Mouse (Mus musculus): Measurements from ENCODE around the gene Ppfia2. TPM values are rescaled to one million over a fixed set of nuclear protein-coding genes. Genes with fewer than 3 reads are reported as not detected.

Gene Ppfia2
- polyA plus RNA-seq, 1 experiment from 2014 or later = 0.27 TPM

DNA sequence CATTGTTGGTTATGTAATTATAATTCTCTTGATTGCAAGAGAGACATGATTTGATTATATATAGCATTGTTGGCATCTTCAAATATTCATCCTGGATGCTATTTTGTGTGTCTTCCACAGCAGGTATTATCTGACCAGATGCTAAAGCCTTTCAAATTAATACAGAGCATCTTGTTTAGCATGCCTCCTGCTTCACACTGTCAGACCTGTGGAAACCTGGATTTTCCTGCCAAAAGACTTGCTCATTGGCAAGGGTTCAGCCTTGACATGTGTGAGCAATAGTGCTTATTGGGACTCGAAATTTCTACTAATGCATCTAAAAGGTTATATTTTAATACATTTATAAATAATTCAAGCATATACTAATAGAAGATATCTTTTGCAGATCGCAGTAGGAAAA lies 262.1 kb downstream of the Ppfia2 start:
- H3K27ac ChIP-seq (replicated peaks; ENCODE audit: low read depth, low read length) = no peak overlapping the region
- H3K4me1 ChIP-seq (ENCODE audit: control insufficient read depth, insufficient read depth, low read length) = no peaks in the 10 kb centered on the region
- 81% methylated on average over 2 of the region's 2 CpGs for WGBS
- H3K9ac ChIP-seq (ENCODE audit: low read length) = no peak overlapping the region
- H3K4me2 ChIP-seq (ENCODE audit: low read depth, severe bottlenecking) = no peak overlapping the region
- H3K27me3 ChIP-seq (ENCODE audit: control insufficient read depth, insufficient read depth, low read length) = no peaks in the 10 kb centered on the region
- no peak for ATAC-seq (ENCODE audit: insufficient number of reproducible peaks, low FRiP score, low TSS enrichment, low read depth)
- H3K36me3 ChIP-seq (ENCODE audit: control insufficient read depth, insufficient read depth, low read length) = no peaks in the 10 kb centered on the region
- H3K4me3 ChIP-seq (ENCODE audit: low read depth, low read length) = no peak overlapping the region
- H3K9me3 ChIP-seq (ENCODE audit: control insufficient read depth, low read length) = no peaks in the 10 kb centered on the region
- no peak for DNase-seq (ENCODE audit: low spot score)

DNA sequence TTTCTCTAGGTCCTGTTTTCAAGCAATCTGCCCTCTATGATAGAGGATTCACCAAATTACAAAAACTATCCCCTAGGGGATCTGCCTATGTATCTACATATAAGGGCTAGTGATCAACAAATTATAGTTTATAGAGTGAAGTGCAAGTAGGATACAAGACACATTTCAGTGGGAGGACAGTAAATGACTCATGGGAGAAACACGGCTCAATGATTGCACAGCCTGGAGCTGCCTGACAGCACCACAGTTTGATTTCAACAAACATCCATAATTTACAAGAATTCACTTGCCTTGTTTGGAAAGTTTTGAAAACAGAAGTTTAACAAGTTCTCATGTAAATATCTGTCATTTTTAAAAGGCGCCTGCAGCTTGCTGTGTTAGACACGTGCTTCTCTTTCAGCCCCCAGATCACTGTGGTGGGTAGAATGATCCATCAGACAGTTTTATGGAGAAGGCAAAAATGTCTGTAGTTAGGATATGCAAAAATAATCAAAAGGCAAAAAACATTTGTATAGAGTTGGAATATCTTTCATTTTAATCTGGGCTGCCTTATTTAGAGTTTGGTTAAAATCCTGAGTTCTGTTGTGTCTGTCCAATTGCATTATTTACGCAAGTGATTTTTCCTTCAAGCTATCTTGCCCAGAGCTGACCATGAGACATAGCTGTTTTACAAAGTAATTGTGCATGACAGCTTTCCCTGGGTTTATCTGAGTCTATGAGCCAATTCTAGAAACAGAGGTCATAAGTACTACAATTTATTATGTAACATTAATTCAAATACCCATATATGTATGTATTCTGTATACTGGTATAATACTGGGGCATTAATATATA lies 266.3 kb downstream of the Ppfia2 start:
- no peaks in the 10 kb centered on the region for H3K4me1 ChIP-seq (ENCODE audit: control insufficient read depth, insufficient read depth, low read length)
- no peak overlapping the region for H3K9ac ChIP-seq (ENCODE audit: low read length)
- H3K9me3 ChIP-seq (ENCODE audit: control insufficient read depth, low read length) = no peaks in the 10 kb centered on the region
- 89% methylated on average over 4 of the region's 4 CpGs for WGBS
- DNase-seq (ENCODE audit: low spot score) = no peak
- H3K36me3 ChIP-seq (ENCODE audit: control insufficient read depth, insufficient read depth, low read length) = no peaks in the 10 kb centered on the region
- H3K27me3 ChIP-seq (ENCODE audit: control insufficient read depth, insufficient read depth, low read length) = no peaks in the 10 kb centered on the region
- H3K27ac ChIP-seq (replicated peaks; ENCODE audit: low read depth, low read length) = no peak overlapping the region
- no peak overlapping the region for H3K4me2 ChIP-seq (ENCODE audit: low read depth, severe bottlenecking)
- no peak overlapping the region for H3K4me3 ChIP-seq (ENCODE audit: low read depth, low read length)
- no peak for ATAC-seq (ENCODE audit: insufficient number of reproducible peaks, low FRiP score, low TSS enrichment, low read depth)

DNA sequence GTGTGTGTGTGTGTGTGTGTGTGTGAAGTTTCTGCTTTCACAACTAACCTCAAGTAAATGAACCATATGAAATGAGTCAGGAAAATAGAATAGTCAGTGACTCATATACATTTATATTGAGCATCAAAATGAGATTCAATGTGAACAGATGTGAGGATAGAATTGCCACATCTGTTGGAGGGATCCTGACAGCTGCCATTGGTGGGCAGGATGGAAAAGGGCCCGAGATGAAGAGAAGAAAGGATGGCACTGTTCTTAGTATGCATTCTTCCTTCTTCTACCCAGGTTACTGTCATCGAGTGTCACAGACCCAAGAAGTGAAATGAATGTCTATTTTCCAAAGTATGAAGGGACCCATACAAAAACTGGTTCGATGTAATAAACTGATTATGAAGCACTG lies 268.1 kb downstream of the Ppfia2 start:
- 89% methylated on average over 3 of the region's 3 CpGs for WGBS

DNA sequence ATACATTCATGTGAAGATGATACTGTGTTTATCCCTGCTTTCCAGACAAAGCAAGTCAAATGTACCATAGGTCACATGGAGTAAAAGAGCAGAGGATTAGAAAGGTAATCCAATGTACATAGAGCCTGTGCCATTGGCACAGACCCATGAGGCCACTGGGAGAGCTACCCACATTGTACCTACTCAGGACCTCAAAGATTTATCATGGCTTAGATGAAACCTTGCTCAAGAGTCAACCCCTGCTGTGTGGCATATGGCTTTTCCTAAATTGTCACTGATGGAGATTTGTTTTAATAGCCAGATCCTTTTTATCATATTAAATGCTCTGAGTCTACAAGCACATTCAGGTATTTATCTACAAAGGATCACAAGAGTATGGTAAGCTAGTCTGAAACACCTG lies 274.8 kb downstream of the Ppfia2 start:
- DNase-seq (ENCODE audit: low spot score) (no peak), ATAC-seq (ENCODE audit: insufficient number of reproducible peaks, low FRiP score, low TSS enrichment, low read depth) (no peak)
- H3K36me3 ChIP-seq (ENCODE audit: control insufficient read depth, insufficient read depth, low read length) = no peaks in the 10 kb centered on the region
- no peaks in the 10 kb centered on the region for H3K27me3 ChIP-seq (ENCODE audit: control insufficient read depth, insufficient read depth, low read length)
- H3K9me3 ChIP-seq (ENCODE audit: control insufficient read depth, low read length) = no peaks in the 10 kb centered on the region
- H3K4me1 ChIP-seq (ENCODE audit: control insufficient read depth, insufficient read depth, low read length) = no peaks in the 10 kb centered on the region
- no peak overlapping the region for H3K4me2 ChIP-seq (ENCODE audit: low read depth, severe bottlenecking)
- H3K4me3 ChIP-seq (ENCODE audit: low read depth, low read length) = no peak overlapping the region
- H3K27ac ChIP-seq (replicated peaks; ENCODE audit: low read depth, low read length) = no peak overlapping the region
- H3K9ac ChIP-seq (ENCODE audit: low read length) = no peak overlapping the region

More for the DNA sequence above, 268.1 kb downstream of the Ppfia2 start:
- no peaks in the 10 kb centered on the region for H3K27me3 ChIP-seq (ENCODE audit: control insufficient read depth, insufficient read depth, low read length)
- H3K4me3 ChIP-seq (ENCODE audit: low read depth, low read length) = no peak overlapping the region
- no peak for ATAC-seq (ENCODE audit: insufficient number of reproducible peaks, low FRiP score, low TSS enrichment, low read depth)
- H3K27ac ChIP-seq (replicated peaks; ENCODE audit: low read depth, low read length) = no peak overlapping the region
- no peak for DNase-seq (ENCODE audit: low spot score)
- H3K36me3 ChIP-seq (ENCODE audit: control insufficient read depth, insufficient read depth, low read length) = no peaks in the 10 kb centered on the region
- no peaks in the 10 kb centered on the region for H3K9me3 ChIP-seq (ENCODE audit: control insufficient read depth, low read length)
- no peak overlapping the region for H3K9ac ChIP-seq (ENCODE audit: low read length)
- no peak overlapping the region for H3K4me2 ChIP-seq (ENCODE audit: low read depth, severe bottlenecking)
- H3K4me1 ChIP-seq (ENCODE audit: control insufficient read depth, insufficient read depth, low read length) = no peaks in the 10 kb centered on the region

DNA sequence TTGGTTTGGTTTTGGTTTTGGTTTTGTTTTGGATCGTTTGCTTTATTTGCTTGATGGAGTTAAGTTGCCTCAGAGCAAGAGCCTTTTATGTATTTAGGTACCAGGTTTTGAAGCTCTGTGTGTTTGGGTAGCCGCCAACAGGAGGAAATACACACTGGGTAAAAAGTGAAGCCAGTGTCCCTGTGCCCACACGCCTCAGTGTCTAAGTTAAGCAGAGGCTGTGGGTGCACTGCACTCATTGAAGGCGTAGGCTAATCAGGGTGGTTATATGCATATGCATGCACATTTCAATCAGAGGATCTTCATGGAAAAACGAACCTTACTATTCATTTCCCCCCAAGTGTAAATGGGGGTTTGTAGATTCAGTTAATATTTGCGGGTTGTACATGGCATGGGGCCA lies 290.9 kb downstream of the Ppfia2 start:
- Histone ChIP-seq H3K4me3 (ENCODE audit: low read depth, low read length) (no peak overlapping the region), H3K9me3 (ENCODE audit: control insufficient read depth, low read length) (no peaks in the 10 kb centered on the region), H3K4me2 (ENCODE audit: low read depth, severe bottlenecking) (no peak overlapping the region), H3K27ac (replicated peaks; ENCODE audit: low read depth, low read length) (no peak overlapping the region), H3K27me3 (ENCODE audit: control insufficient read depth, insufficient read depth, low read length) (no peaks in the 10 kb centered on the region), H3K36me3 (ENCODE audit: control insufficient read depth, insufficient read depth, low read length) (no peaks in the 10 kb centered on the region), H3K9ac (ENCODE audit: low read length) (no peak overlapping the region), H3K4me1 (ENCODE audit: control insufficient read depth, insufficient read depth, low read length) (no peaks in the 10 kb centered on the region)
- ATAC-seq (ENCODE audit: insufficient number of reproducible peaks, low FRiP score, low TSS enrichment, low read depth) (no peak), DNase-seq (ENCODE audit: low spot score) (no peak)
- WGBS = 89% methylated on average over 6 of the region's 6 CpGs

DNA sequence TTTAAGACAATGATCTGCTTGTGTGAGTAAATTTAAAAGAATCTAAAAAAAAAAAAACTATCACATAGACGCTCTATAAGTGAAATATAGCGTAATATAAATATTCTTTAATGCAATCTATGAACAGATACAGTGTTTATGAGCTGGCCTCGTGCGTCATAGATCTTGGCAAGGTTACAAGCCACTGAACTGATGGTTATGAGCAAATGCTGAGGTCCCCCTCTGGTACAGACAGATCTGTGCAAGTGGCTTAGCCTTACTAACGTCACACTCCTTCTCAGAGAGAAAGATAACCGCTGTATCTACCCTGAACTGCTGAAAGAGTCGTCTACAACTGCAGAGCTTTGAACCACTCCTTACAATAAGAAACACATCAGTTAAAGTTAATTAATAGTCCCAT lies 293.6 kb downstream of the Ppfia2 start:
- H3K4me1 ChIP-seq (ENCODE audit: control insufficient read depth, insufficient read depth, low read length) = no peaks in the 10 kb centered on the region
- 81% methylated on average over 7 of the region's 7 CpGs for WGBS
- H3K9ac ChIP-seq (ENCODE audit: low read length) = no peak overlapping the region
- H3K27ac ChIP-seq (replicated peaks; ENCODE audit: low read depth, low read length) = no peak overlapping the region
- H3K4me2 ChIP-seq (ENCODE audit: low read depth, severe bottlenecking) = no peak overlapping the region
- no peaks in the 10 kb centered on the region for H3K27me3 ChIP-seq (ENCODE audit: control insufficient read depth, insufficient read depth, low read length)
- H3K4me3 ChIP-seq (ENCODE audit: low read depth, low read length) = no peak overlapping the region
- H3K36me3 ChIP-seq (ENCODE audit: control insufficient read depth, insufficient read depth, low read length) = no peaks in the 10 kb centered on the region
- DNase-seq (ENCODE audit: low spot score) = no peak
- no peak for ATAC-seq (ENCODE audit: insufficient number of reproducible peaks, low FRiP score, low TSS enrichment, low read depth)
- no peaks in the 10 kb centered on the region for H3K9me3 ChIP-seq (ENCODE audit: control insufficient read depth, low read length)

DNA sequence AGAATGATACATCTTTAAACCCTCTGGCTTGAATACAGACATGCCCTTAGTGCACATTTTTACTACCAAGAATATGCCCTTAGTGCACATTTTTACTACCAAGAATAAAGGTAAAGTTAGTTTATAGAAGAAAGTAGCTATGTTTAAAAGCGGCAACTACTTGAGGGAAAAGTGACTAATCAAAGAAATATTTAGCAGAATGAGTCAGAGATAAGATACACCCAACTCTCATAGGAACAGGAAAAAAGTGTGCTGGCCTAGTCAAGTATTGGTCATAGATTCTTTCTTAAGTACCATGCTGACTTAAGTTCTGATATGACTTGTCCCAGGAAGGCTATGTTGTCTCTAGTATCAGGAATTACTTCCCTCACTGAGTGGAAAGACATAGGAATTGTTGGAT lies 305.4 kb downstream of the Ppfia2 start:
- Histone ChIP-seq H3K4me3 (ENCODE audit: low read depth, low read length) (no peak overlapping the region), H3K27ac (replicated peaks; ENCODE audit: low read depth, low read length) (no peak overlapping the region), H3K4me2 (ENCODE audit: low read depth, severe bottlenecking) (no peak overlapping the region), H3K9ac (ENCODE audit: low read length) (no peak overlapping the region), H3K36me3 (ENCODE audit: control insufficient read depth, insufficient read depth, low read length) (no peaks in the 10 kb centered on the region), H3K4me1 (ENCODE audit: control insufficient read depth, insufficient read depth, low read length) (no peaks in the 10 kb centered on the region), H3K9me3 (ENCODE audit: control insufficient read depth, low read length) (no peaks in the 10 kb centered on the region), H3K27me3 (ENCODE audit: control insufficient read depth, insufficient read depth, low read length) (no peaks in the 10 kb centered on the region)
- DNase-seq (ENCODE audit: low spot score) = no peak
- 98% methylated on average over 1 of the region's 1 CpGs for WGBS
- no peak for ATAC-seq (ENCODE audit: insufficient number of reproducible peaks, low FRiP score, low TSS enrichment, low read depth)

DNA sequence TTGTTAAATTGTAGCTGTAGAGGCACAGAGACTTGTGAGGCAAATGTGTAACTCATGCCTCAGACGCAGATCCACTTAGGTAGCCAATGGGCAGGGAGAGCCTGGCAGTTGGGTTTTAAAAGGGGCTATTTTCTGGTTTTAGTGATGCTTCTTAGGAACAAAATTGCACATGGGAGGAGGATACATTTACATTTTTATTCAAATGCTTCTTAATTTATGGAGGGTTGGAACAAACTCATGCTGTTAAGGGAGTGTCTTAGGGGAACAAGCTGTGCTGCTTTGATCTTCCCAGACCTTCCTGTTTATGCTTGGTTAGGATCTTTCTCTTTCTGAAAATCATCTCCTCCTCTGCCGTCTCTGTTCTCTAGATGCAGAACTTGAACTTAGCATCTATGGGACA lies 345.3 kb downstream of the Ppfia2 start:
- 60% methylated on average over 2 of the region's 2 CpGs for WGBS
- H3K9ac ChIP-seq (ENCODE audit: low read length) = no peak overlapping the region
- no peak overlapping the region for H3K4me2 ChIP-seq (ENCODE audit: low read depth, severe bottlenecking)
- DNase-seq (ENCODE audit: low spot score) (no peak), ATAC-seq (ENCODE audit: insufficient number of reproducible peaks, low FRiP score, low TSS enrichment, low read depth) (no peak)
- H3K27me3 ChIP-seq (ENCODE audit: control insufficient read depth, insufficient read depth, low read length) = no peaks in the 10 kb centered on the region
- no peaks in the 10 kb centered on the region for H3K36me3 ChIP-seq (ENCODE audit: control insufficient read depth, insufficient read depth, low read length)
- H3K4me1 ChIP-seq (ENCODE audit: control insufficient read depth, insufficient read depth, low read length) = no peaks in the 10 kb centered on the region
- H3K4me3 ChIP-seq (ENCODE audit: low read depth, low read length) = no peak overlapping the region
- no peaks in the 10 kb centered on the region for H3K9me3 ChIP-seq (ENCODE audit: control insufficient read depth, low read length)
- H3K27ac ChIP-seq (replicated peaks; ENCODE audit: low read depth, low read length) = no peak overlapping the region

DNA sequence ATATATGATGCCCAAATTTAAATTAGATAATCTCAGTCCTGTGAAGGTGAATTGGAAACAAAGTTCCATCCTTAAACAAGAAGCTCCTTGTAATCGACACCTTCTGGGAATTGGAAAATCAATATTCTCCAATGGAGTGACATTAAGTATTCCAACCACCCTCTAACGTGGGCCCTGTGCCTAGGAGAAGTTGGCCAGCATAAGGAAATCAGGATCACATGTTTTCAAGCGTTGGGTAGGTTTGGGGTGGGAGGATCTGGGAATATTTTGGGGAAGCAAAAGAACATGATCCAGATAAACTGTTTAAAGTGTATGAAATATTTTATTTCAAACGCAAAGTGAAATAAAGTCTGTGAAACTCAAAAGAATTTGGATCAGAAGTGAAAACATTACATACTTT lies 348.2 kb downstream of the Ppfia2 start:
- Histone ChIP-seq H3K27me3 (ENCODE audit: control insufficient read depth, insufficient read depth, low read length) (no peaks in the 10 kb centered on the region), H3K4me3 (ENCODE audit: low read depth, low read length) (no peak overlapping the region), H3K9me3 (ENCODE audit: control insufficient read depth, low read length) (no peaks in the 10 kb centered on the region), H3K4me1 (ENCODE audit: control insufficient read depth, insufficient read depth, low read length) (no peaks in the 10 kb centered on the region), H3K27ac (replicated peaks; ENCODE audit: low read depth, low read length) (no peak overlapping the region), H3K36me3 (ENCODE audit: control insufficient read depth, insufficient read depth, low read length) (no peaks in the 10 kb centered on the region), H3K4me2 (ENCODE audit: low read depth, severe bottlenecking) (no peak overlapping the region), H3K9ac (ENCODE audit: low read length) (no peak overlapping the region)
- no peak for ATAC-seq (ENCODE audit: insufficient number of reproducible peaks, low FRiP score, low TSS enrichment, low read depth)
- DNase-seq (ENCODE audit: low spot score) = no peak
- WGBS = 83% methylated on average over 4 of the region's 4 CpGs
